In genomic region chr12:116275086-116275485, GRCm38 (mm10) we compare ENCODE assay signal across 22 mouse cellular contexts. TPM values are rescaled to one million over a fixed set of nuclear protein-coding genes. Genes with fewer than 3 reads are reported as not detected.
DNase-seq lines count a peak whose midpoint lies in the region; ATAC-seq and TF ChIP-seq lines count a peak whose summit lies in the region.
"Not testable (repeated sequence)": the region's sequence is repeated elsewhere in the genome, so short reads cannot be mapped to it uniquely, and the experiment has no call there.
"Had no signal": no experiment of that assay in that cellular context is flagged by ENCODE, and none has a peak within 500 bp of the region (broad histone marks: within the 10 kb centered on the region; RNA-seq: fewer than 3 reads in every experiment).

Gene Gm11027, plus strand, starts transcription at chr12:116275386.

- H3K4me2 ChIP-seq in liver, embryonic 13.5 days; liver, embryonic 15.5 days; stomach, postnatal 0 days (replicated peaks; ENCODE audit: low read depth): not testable (repeated sequence)

- WGBS in liver, embryonic 13.5 days (ENCODE audit: insufficient replicate concordance) = 72% methylated on average over 2 of the region's 2 CpGs
- 80% methylated on average over 2 of the region's 2 CpGs for WGBS in liver, embryonic 15.5 days (ENCODE audit: insufficient replicate concordance)
- 78% methylated on average over 2 of the region's 2 CpGs for WGBS in stomach, postnatal 0 days

- TF ChIP-seq EP300 in MEL (IDR thresholded peaks at IDR 0.05; ENCODE audit: low read depth in 1 of 2, low read length in 2 of 2); stomach, postnatal 0 days (optimal IDR thresholded peaks at IDR 0.05): not testable (repeated sequence)

- not testable (repeated sequence) for H3K9me3 ChIP-seq in MEL (replicated peaks; ENCODE audit: insufficient read depth, low read length); liver, embryonic 13.5 days (replicated peaks); liver, embryonic 15.5 days (replicated peaks); stomach, postnatal 0 days (ENCODE audit: control insufficient read depth, low read length)

- not testable (repeated sequence) for ATAC-seq in liver, embryonic 13.5 days (ENCODE audit: low read depth); liver, embryonic 15.5 days (ENCODE audit: insufficient read depth); stomach, postnatal 0 days (ENCODE audit: low FRiP score, low TSS enrichment)

- H3K27ac ChIP-seq in MEL (ENCODE audit: control insufficient read depth, low read depth, low read length) = peak within 1 kb of the TSS; percentile 37; the same call in 1 of the 2 replicates
- peak within 1 kb of the TSS; percentile 77 for H3K27ac ChIP-seq in liver, embryonic 13.5 days
- H3K27ac ChIP-seq in liver, embryonic 15.5 days (replicated peaks) = 0 out of 2 replicates have a peak within 1 kb of the TSS, but pooled peaks have one; percentile 53
- 0 out of 2 replicates have a peak within 1 kb of the TSS, but pooled peaks have one; percentile 13 for H3K27ac ChIP-seq in stomach, postnatal 0 days (replicated peaks)

- H3K79me2 ChIP-seq in MEL (ENCODE audit: control insufficient read depth, insufficient read depth, low read length, poor library complexity) = not testable (repeated sequence)

- TF ChIP-seq POLR2A in MEL (IDR thresholded peaks at IDR 0.05; ENCODE audit: control insufficient read depth in 1 of 2, insufficient read depth in 1 of 2, low read depth in 1 of 2, low read length in 2 of 2, poor library complexity in 1 of 2) = not testable (repeated sequence)

- TF ChIP-seq CTCF in MEL (IDR thresholded peaks at IDR 0.05 in 2 of 3, conservative IDR thresholded peaks at IDR 0.05 in 1 of 3; ENCODE audit: control insufficient read depth in 1 of 3, insufficient read depth in 1 of 3, low read depth in 2 of 3, low read length in 3 of 3, poor library complexity in 1 of 3, severe bottlenecking in 1 of 3); stomach, postnatal 0 days (IDR thresholded peaks at IDR 0.05; ENCODE audit: low read depth): not testable (repeated sequence)

- not testable (repeated sequence) for H3K9ac ChIP-seq in MEL (ENCODE audit: control insufficient read depth, low read depth, low read length, poor library complexity, severe bottlenecking); liver, embryonic 13.5 days; liver, embryonic 15.5 days; stomach, postnatal 0 days (ENCODE audit: low read length)

- H3K4me1 ChIP-seq in MEL (ENCODE audit: control insufficient read depth in 1 of 2, insufficient read depth in 2 of 2, low read length in 2 of 2) = peaks cover 28 to 37% of the 10 kb centered on the region in 2 experiments
- H3K4me1 ChIP-seq in liver, embryonic 13.5 days (replicated peaks) = peaks cover 57% of the 10 kb centered on the region
- H3K4me1 ChIP-seq in liver, embryonic 15.5 days (replicated peaks) = peaks cover 51% of the 10 kb centered on the region
- H3K4me1 ChIP-seq in stomach, postnatal 0 days (replicated peaks; ENCODE audit: control insufficient read depth, insufficient read depth) = not testable (repeated sequence)

- TF ChIP-seq RAD21 in MEL (IDR thresholded peaks at IDR 0.05; ENCODE audit: low read depth, low read length) = not testable (repeated sequence)

- not testable (repeated sequence) for DNase-seq in MEL (ENCODE audit: low read depth, low spot score); liver, embryonic 13.5 days; stomach, postnatal 0 days (ENCODE audit: low spot score)
- peak; percentile 71 for DNase-seq in heart, adult 11 months

- H3K4me3 ChIP-seq in MEL (ENCODE audit: control insufficient read depth in 1 of 2, insufficient read depth in 1 of 2, low read depth in 2 of 2, low read length in 2 of 2); liver, embryonic 13.5 days (replicated peaks); liver, embryonic 15.5 days (replicated peaks); stomach, postnatal 0 days (ENCODE audit: low read depth, low read length): not testable (repeated sequence)

- peaks cover 0 to 39% of the 10 kb centered on the region in 2 experiments; a peak in 2 of 4 replicates for H3K36me3 ChIP-seq in MEL (ENCODE audit: control insufficient read depth in 1 of 2, insufficient read depth in 2 of 2, low read length in 2 of 2)
- not testable (repeated sequence) for H3K36me3 ChIP-seq in liver, embryonic 13.5 days; liver, embryonic 15.5 days (replicated peaks); stomach, postnatal 0 days (ENCODE audit: control insufficient read depth, insufficient read depth, low read length)

- H3K27me3 ChIP-seq in MEL (ENCODE audit: control insufficient read depth in 1 of 2, insufficient read depth in 2 of 2, low read length in 2 of 2); liver, embryonic 13.5 days; liver, embryonic 15.5 days; stomach, postnatal 0 days (ENCODE audit: control insufficient read depth, insufficient read depth, low read length): not testable (repeated sequence)

RNA-seq across cellular contexts. Expression of gene Gm11027, which starts in this region (rescaled TPM):
- total RNA-seq in MEL (2012; rRNA removed) = not detected in 2 replicates
- not detected for polyA plus RNA-seq in MEL (2012; ENCODE audit: insufficient read depth in 1 of 2, insufficient read length in 2 of 2, low read depth in 1 of 2, low replicate concordance in 2 of 2, missing spikeins in 1 of 2)
- not detected in 2 replicates for polyA plus RNA-seq in liver, embryonic 13.5 days (2015; fragmentation: Nextera tagmentation; extraction: Ambion mirVana)
- polyA plus RNA-seq in liver, embryonic 15.5 days (2015; fragmentation: Nextera tagmentation; extraction: Ambion mirVana) = not detected in 2 replicates
- polyA plus RNA-seq in stomach, postnatal 0 days (2015; fragmentation: Nextera tagmentation; extraction: Ambion mirVana) = not detected in 2 replicates
- total RNA-seq: adrenal gland, adult 18-20 months; adrenal gland, adult 2 months; adrenal gland, adult 8-10 months; adrenal gland, postnatal 10 days; adrenal gland, postnatal 14 days; adrenal gland, postnatal 25 days; adrenal gland, postnatal 36 days; adrenal gland, postnatal 4 days; CH12.LX; ES-E14; G1E had no signal
- polyA plus RNA-seq: activated CD4-positive, CD25-positive, alpha-beta regulatory T cell, adult 4 months; adrenal gland, adult 2 months; brain, embryonic 14.5 days; C2C12; CD4-positive, CD25-positive, alpha-beta regulatory T cell, adult 4 months; cerebellum, adult 2 months; G1E; Patski had no signal

Comparison
In these comparisons a context has a peak if more than half of its experiments do, and no peak if none do; other contexts are left out.
1. H3K27ac ChIP-seq: peak in every context shown above with its lines; median percentile 77 in liver, embryonic 13.5 days; 53 in liver, embryonic 15.5 days; 37 in MEL; 13 in stomach, postnatal 0 days.